Comparison of ENCODE assay signal across 8 mouse cellular contexts in the genomic region with DNA sequence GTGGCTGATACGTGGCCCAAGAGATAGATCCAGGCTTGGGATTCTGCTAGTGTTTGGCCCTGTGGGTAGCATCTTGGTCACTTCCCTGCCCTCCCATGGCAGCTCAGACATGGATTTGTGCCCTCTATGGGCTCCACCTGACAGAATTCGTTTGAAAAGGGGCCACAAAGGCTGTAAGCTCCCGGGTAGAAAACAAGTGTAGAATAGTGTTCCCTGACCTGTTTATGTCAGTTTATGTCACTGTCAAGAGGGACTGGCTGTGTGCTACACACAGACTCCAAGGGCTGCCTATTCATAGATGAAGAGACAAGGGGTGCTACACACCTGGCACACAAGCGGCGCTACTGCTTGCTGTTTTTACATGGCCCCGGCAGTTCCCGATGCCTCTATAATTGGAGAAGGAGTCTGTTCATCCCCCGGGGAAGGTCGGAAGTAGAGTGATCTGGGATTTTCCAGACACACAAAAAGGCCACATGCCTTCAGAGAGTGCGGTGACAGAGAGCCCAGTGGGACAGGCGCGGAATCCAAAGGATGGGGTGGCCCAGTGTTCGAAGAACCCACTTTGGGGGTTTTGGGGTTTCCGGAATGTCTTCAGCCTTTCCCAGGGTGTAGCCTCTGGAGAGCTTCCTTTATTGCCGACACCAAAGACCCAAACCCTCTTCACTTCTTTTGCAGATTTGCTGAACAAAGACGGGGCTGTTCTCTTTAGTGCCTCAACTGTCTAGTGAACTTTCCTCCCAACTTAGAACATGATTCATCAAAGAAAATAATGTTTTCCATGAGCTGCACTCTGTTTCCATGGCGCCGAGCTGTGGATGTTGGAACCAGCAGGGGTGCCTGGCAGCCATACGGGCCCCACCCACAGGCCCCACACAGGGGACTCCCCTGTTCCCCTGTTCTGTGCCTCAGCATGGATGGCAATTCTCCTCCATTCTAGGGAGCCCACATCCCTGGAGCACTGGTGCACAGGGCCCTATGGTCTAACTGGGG. TPM values are rescaled to one million over a fixed set of nuclear protein-coding genes. Genes with fewer than 3 reads are reported as not detected.
DNase-seq lines count a peak whose midpoint lies in the region; ATAC-seq lines count a peak whose summit lies in the region.

No protein-coding gene starts in this region.

- peak overlapping the region; percentile 51; the same call in 1 of the 2 replicates for H3K27ac ChIP-seq in heart, embryonic 15.5 days
- no peak overlapping the region for H3K27ac ChIP-seq in limb, embryonic 11.5 days (replicated peaks; ENCODE audit: low read depth, low read length)
- no peak overlapping the region for H3K27ac ChIP-seq in midbrain, embryonic 16.5 days (ENCODE audit: low read length)
- no peak overlapping the region for H3K27ac ChIP-seq in hindbrain, embryonic 10.5 days

- no peak for ATAC-seq in heart, embryonic 15.5 days (replicated peaks; ENCODE audit: insufficient number of reproducible peaks, insufficient read depth, low FRiP score, low read depth)
- ATAC-seq in limb, embryonic 11.5 days (ENCODE audit: insufficient number of reproducible peaks, low FRiP score, low TSS enrichment, low read depth) = no peak
- no peak for ATAC-seq in midbrain, embryonic 16.5 days

- no peak overlapping the region for H3K9ac ChIP-seq in heart, embryonic 15.5 days
- H3K9ac ChIP-seq in limb, embryonic 11.5 days (ENCODE audit: low read length) = no peak overlapping the region
- no peak overlapping the region for H3K9ac ChIP-seq in midbrain, embryonic 16.5 days (ENCODE audit: low read depth, low read length)

- 75% methylated on average over 19 of the region's 19 CpGs for WGBS in heart, embryonic 15.5 days
- WGBS in limb, embryonic 11.5 days = 82% methylated on average over 19 of the region's 19 CpGs
- WGBS in midbrain, embryonic 16.5 days = 77% methylated on average over 19 of the region's 19 CpGs
- 84% methylated on average over 19 of the region's 19 CpGs for WGBS in hindbrain, embryonic 10.5 days

- no peaks in the 10 kb centered on the region for H3K9me3 ChIP-seq in heart, embryonic 15.5 days (replicated peaks)
- H3K9me3 ChIP-seq in limb, embryonic 11.5 days (ENCODE audit: control insufficient read depth, low read length) = no peaks in the 10 kb centered on the region
- H3K9me3 ChIP-seq in midbrain, embryonic 16.5 days (replicated peaks; ENCODE audit: control insufficient read depth, low read length, poor library complexity, severe bottlenecking) = no peaks in the 10 kb centered on the region
- H3K9me3 ChIP-seq in hindbrain, embryonic 10.5 days = no peaks in the 10 kb centered on the region

- no peak overlapping the region for H3K4me3 ChIP-seq in heart, embryonic 15.5 days
- H3K4me3 ChIP-seq in limb, embryonic 11.5 days (ENCODE audit: low read depth, low read length) = no peak overlapping the region
- no peak overlapping the region for H3K4me3 ChIP-seq in midbrain, embryonic 16.5 days (ENCODE audit: low read depth, low read length)
- H3K4me3 ChIP-seq in hindbrain, embryonic 10.5 days = no peak overlapping the region

- no peak overlapping the region for H3K4me2 ChIP-seq in heart, embryonic 15.5 days
- H3K4me2 ChIP-seq in limb, embryonic 11.5 days (ENCODE audit: low read depth, severe bottlenecking) = no peak overlapping the region
- no peak overlapping the region for H3K4me2 ChIP-seq in midbrain, embryonic 16.5 days (ENCODE audit: low read length)

- H3K27me3 ChIP-seq in heart, embryonic 15.5 days = no peaks in the 10 kb centered on the region
- H3K27me3 ChIP-seq in limb, embryonic 11.5 days (ENCODE audit: control insufficient read depth, insufficient read depth, low read length) = no peaks in the 10 kb centered on the region
- no peaks in the 10 kb centered on the region for H3K27me3 ChIP-seq in midbrain, embryonic 16.5 days (ENCODE audit: control insufficient read depth, insufficient read depth, low read depth, low read length)
- H3K27me3 ChIP-seq in hindbrain, embryonic 10.5 days (ENCODE audit: insufficient read depth, poor library complexity, severe bottlenecking) = no peaks in the 10 kb centered on the region; the same call in 1 of the 2 replicates

- no peaks in the 10 kb centered on the region for H3K36me3 ChIP-seq in heart, embryonic 15.5 days
- H3K36me3 ChIP-seq in limb, embryonic 11.5 days (ENCODE audit: control insufficient read depth, insufficient read depth, low read length) = no peaks in the 10 kb centered on the region
- H3K36me3 ChIP-seq in midbrain, embryonic 16.5 days (ENCODE audit: control insufficient read depth, insufficient read depth, low read length) = no peaks in the 10 kb centered on the region
- no peaks in the 10 kb centered on the region for H3K36me3 ChIP-seq in hindbrain, embryonic 10.5 days

- peak; percentile 76 for DNase-seq in 3134 (ENCODE audit: extremely low read depth, insufficient read length, low spot score)
- DNase-seq in brain, adult 2 months (ENCODE audit: low read depth, low spot score) = peak; percentile 84
- peak; percentile 20 for DNase-seq in limb, embryonic 11.5 days (ENCODE audit: low spot score)
- no peak for DNase-seq in spleen, postnatal 10 days (ENCODE audit: low spot score in 2 of 2)
- no peak for DNase-seq in hindbrain, embryonic 10.5 days (ENCODE audit: low spot score)
- no peak for DNase-seq in thymus, adult 18-20 months

- peaks cover 53% of the 10 kb centered on the region for H3K4me1 ChIP-seq in heart, embryonic 15.5 days (replicated peaks)
- H3K4me1 ChIP-seq in limb, embryonic 11.5 days (ENCODE audit: control insufficient read depth, insufficient read depth, low read length) = peaks cover 24% of the 10 kb centered on the region
- H3K4me1 ChIP-seq in midbrain, embryonic 16.5 days (ENCODE audit: control insufficient read depth, insufficient read depth, low read length) = peaks cover 10% of the 10 kb centered on the region
- peaks cover 44% of the 10 kb centered on the region for H3K4me1 ChIP-seq in hindbrain, embryonic 10.5 days (replicated peaks)

RNA-seq across cellular contexts. Expression of a gene that starts 4.0 kb away (rescaled TPM):
- polyA plus RNA-seq in heart, embryonic 15.5 days (2015; fragmentation: Nextera tagmentation; extraction: Ambion mirVana) = 90.9 and 128 TPM in 2 replicates
- 9.7 and 11.1 TPM in 2 replicates for polyA plus RNA-seq in limb, embryonic 11.5 days (2014; fragmentation: Nextera tagmentation; extraction: Ambion mirVana)
- 14.0 and 17.0 TPM in 2 replicates for polyA plus RNA-seq in midbrain, embryonic 16.5 days (2015; fragmentation: Nextera tagmentation; extraction: Ambion mirVana)
- polyA plus RNA-seq in hindbrain, embryonic 10.5 days (2016; fragmentation: Nextera tagmentation; extraction: Ambion mirVana) = 11.4 and 12.6 TPM in 2 replicates

Comparison
In these comparisons a context has a peak if more than half of its experiments do, and no peak if none do; other contexts are left out.
1. DNase-seq: peak in 3134 (single experiment), brain, adult 2 months (single experiment) and limb, embryonic 11.5 days (single experiment); none in spleen, postnatal 10 days (0 of 2), hindbrain, embryonic 10.5 days (single experiment) and thymus, adult 18-20 months (0 of 2).